Mouse (Mus musculus) hindbrain, embryonic 15.5 days (tissue): ENCODE data around the gene Cyp2c66. TPM values are rescaled to one million over a fixed set of nuclear protein-coding genes. Genes with fewer than 3 reads are reported as not detected.
"Not testable (repeated sequence)": the region's sequence is repeated elsewhere in the genome, so short reads cannot be mapped to it uniquely, and the experiment has no call there.

Experiments used
- ATAC-seq: fragments of 200-750 bp; cut with Nextera tagmentation; 2 replicates; pipeline ENCODE4 v1.8.0; 2017; ENCODE audit warnings: low read depth, moderate number of reproducible peaks, moderate TSS enrichment; ENCODE audit not compliant: low FRiP score
- H3K27ac ChIP-seq: fragments of 300-500 bp; sonication (generic); replicated peaks from 2 replicates; pipeline ENCODE4 v1.5.1; 2015; ENCODE audit warnings: mild to moderate bottlenecking, inconsistent platforms
- H3K27me3 ChIP-seq: fragments of 300-500 bp; sonication (generic); 2 replicates; pipeline ENCODE4 v1.6.1; 2015; ENCODE audit warnings: control low read depth, inconsistent platforms
- H3K36me3 ChIP-seq: fragments of 300-500 bp; sonication (generic); 2 replicates; pipeline ENCODE4 v1.6.1; 2015; ENCODE audit warnings: control low read depth, inconsistent platforms
- H3K4me1 ChIP-seq: fragments of 300-500 bp; sonication (generic); replicated peaks from 2 replicates; pipeline ENCODE4 v1.6.1; 2015; ENCODE audit warnings: control low read depth, inconsistent platforms
- H3K4me2 ChIP-seq: fragments of 300-500 bp; sonication (generic); 2 replicates; pipeline ENCODE4 v1.6.1; 2015; ENCODE audit warnings: moderate library complexity, mild to moderate bottlenecking, inconsistent platforms
- H3K4me3 ChIP-seq: fragments of 300-500 bp; sonication (generic); 2 replicates; pipeline ENCODE4 v1.5.1; 2015; ENCODE audit warnings: mild to moderate bottlenecking, inconsistent platforms
- H3K9ac ChIP-seq: fragments of 300-500 bp; sonication (generic); 2 replicates; pipeline ENCODE4 v1.6.1; 2015; ENCODE audit warnings: inconsistent platforms
- H3K9me3 ChIP-seq: fragments of 300-500 bp; sonication (generic); 2 replicates; pipeline ENCODE4 v1.6.1; 2016; ENCODE audit warnings: control low read depth, inconsistent platforms
- WGBS: fragments of 180-500 bp; shearing (Covaris S2); methylation state at CpG from one replicate; pipeline ENCODE4 v1.1.7; 2015; 5-methylcytosine and 5-hydroxymethylcytosine counted together
- polyA plus RNA-seq: library from polyadenylated mRNA; unstranded; fragments of >200 nt; fragmentation: Nextera tagmentation; extraction: Ambion mirVana; gene quantifications from 2 replicates; pipeline ENCODE4 v1.2.1, GENCODE M21; 2015

Cyp2c66 gene
- not detected in 2 replicates for polyA plus RNA-seq

DNA sequence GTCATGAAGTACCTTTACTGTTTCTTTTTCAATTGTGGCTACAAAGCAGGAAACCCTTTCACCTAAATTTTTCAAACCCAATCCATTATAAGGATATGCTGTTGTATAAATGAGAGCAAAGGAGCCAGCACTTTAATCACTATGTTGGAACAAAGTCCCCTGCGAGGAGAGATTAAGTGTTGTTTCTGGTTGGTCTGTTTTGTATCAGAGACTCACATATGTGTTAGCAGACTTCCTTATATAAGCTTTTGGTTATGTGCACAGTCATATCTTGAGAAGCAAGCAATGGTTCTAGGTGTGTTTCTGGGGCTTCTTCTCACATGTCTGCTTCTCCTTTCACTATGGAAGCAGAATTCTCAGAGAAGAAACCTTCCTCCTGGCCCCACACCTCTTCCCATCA is at the start of gene Cyp2c66:
Gene Cyp2c66, plus strand, starts transcription at position 255 of the 400 bp plus-strand sequence.
- Histone ChIP-seq H3K27ac (no peak within 1 kb of the TSS), H3K9me3 (no peaks in the 10 kb centered on the region), H3K9ac (no peak within 1 kb of the TSS), H3K27me3 (no peaks in the 10 kb centered on the region), H3K4me1 (no peaks in the 10 kb centered on the region), H3K4me3 (no peak within 1 kb of the TSS), H3K36me3 (no peaks in the 10 kb centered on the region), H3K4me2 (no peak within 1 kb of the TSS)
- WGBS: 91% methylated on average over 1 of the region's 1 CpGs
- ATAC-seq: no peak

DNA sequence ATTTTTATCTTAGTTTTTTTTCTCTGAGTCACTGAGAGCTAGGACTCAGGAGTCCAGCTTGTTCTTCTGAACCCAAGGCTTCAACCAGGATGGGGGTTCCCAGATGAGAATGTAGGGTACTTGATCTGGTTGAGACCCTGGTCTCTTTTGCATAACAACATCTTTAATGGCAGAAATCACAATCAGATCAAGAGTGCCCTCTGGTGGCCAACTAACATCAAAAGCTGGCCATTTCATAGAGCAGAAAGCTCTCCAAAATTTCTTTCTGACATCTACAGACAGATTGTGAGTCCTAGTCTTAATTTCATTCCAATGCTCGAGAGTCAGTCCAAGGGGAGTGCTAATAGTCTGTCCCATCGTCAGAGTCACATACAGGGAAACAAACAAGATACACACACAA is 14.9 kb upstream of the Cyp2c66 start:
- H3K36me3 ChIP-seq, H3K9ac ChIP-seq, H3K27me3 ChIP-seq, H3K27ac ChIP-seq, H3K4me3 ChIP-seq, H3K4me2 ChIP-seq, H3K4me1 ChIP-seq, ATAC-seq, H3K9me3 ChIP-seq: not testable (repeated sequence)
- WGBS: 78% methylated on average over 2 of the region's 2 CpGs

DNA sequence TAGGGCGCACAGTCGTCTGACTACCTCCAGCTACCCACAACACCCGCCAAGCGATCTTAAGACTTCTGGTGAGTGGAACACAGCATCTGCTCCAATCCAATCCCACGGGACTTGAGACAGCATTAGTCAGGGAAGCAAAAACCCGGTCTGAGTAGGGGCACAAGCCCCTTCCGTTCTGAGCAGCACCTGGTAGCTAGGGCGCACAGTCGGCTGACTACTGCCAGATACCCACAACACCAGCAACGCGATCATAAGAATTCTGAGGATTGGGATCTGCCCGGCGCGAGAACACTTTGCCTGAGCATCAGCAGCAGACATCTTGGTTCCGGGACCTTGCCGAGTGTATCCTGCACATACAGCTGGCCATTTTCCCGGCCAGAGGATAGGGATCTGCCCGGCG is 43.1 kb downstream of the Cyp2c66 start:
- not testable (repeated sequence) for H3K36me3 ChIP-seq, H3K27ac ChIP-seq, H3K27me3 ChIP-seq, ATAC-seq, H3K4me1 ChIP-seq, H3K4me2 ChIP-seq, H3K9me3 ChIP-seq, H3K4me3 ChIP-seq, H3K9ac ChIP-seq
- WGBS: 83% methylated on average over 19 of the region's 19 CpGs

Other genes with a start within 250 kb of the Cyp2c66 start
- gene Hells, start 183.0 kb upstream of the Cyp2c66 start, polyA plus RNA-seq: 10.9 and 12.4 TPM in 2 replicates
- gene Cyp2c55, start 106.9 kb upstream of the Cyp2c66 start, polyA plus RNA-seq: 0.08 TPM in 1 of 2 replicates, not detected in the other
- not detected in 2 replicates for gene Cyp2c65, start 52.9 kb upstream of the Cyp2c66 start, polyA plus RNA-seq
- not detected in 2 replicates for gene Cyp2c29, start 155.5 kb downstream of the Cyp2c66 start, polyA plus RNA-seq